Mouse (Mus musculus) frontal cortex, postnatal 14 days (tissue): Measurements from ENCODE around the gene Tmem101.
A peak's percentile ranks its signal among the peaks of the same experiment; 100 is the strongest.

Experiments used
- DNase-seq, 2 experiments: peaks; one replicate each; pipeline ENCODE4 v3.0.0; 2022; ENCODE audit warnings: low spot score in 2 of 2

Tmem101 gene

DNA sequence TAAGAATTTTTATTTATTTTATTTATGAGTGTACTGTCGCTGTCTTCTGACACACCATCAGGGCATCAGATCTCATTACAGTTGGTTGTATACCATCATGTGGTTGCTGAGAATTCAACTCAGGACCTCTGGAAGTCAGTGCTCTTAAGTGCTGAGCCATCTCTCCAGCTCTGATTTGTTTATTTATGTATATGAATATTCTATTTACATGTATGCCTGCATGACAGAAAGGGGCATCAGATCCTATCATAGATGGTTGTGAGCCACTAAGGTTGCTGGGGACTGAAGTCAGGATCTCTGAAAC is 534 bp upstream of the Tmem101 start:
- DNase-seq, result no peak

DNA sequence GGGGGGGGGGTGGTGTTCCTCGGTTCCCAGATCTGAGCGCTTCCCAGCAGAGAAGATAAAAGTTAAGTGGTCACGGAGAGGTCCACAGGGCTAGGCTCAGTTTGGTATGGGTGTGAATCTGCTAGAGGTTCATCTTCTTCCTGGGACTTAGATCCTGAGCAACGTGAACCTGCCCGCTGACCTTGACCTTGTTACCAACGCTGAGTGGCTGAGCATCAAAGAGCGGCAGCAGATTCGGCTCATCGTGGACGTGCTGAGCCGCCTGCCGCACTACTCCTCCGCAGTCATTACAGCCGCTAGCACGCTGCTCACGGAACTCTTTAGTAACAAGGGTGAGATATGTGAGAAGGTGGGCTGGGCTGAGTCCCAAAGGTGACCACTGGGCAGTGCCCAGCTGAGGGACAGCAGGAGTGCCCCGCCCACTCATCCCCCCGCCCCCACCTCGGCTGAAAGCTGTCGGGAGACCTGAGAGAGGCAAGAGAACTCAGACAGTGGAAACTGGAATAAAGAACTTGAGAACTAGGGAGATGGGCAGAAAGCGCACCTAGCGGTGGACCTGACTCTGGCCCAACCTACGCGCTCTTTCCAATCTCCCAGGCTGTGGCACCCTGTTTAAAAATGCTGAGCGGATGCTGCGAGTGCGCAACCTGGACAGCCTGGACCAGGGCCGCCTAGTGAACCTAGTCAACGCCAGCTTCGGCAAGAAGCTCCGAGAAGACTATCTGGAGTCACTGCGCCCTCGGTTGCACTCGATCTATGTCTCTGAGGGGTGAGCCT is 8.8 kb downstream of the Tmem101 start:
- no peak for DNase-seq

DNA sequence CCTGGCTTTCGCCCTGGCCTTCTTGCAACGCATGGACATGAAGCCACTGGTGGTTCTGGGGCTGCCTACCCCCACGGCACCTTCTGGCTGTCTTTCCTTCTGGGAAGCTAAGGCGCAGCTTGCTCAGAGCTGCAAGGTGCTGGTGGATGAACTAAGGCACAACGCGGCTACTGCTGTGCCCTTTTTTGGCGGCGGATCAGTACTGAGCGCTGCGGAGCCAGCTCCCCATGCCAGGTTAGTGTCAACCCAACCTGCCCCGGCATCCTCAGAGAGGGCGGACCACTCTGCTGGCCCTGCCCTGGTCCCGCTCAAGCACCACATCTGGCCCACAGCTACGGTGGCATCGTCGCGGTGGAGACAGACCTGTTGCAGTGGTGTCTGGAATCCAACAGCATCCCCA is 9.7 kb downstream of the Tmem101 start:
- no peak for DNase-seq

DNA sequence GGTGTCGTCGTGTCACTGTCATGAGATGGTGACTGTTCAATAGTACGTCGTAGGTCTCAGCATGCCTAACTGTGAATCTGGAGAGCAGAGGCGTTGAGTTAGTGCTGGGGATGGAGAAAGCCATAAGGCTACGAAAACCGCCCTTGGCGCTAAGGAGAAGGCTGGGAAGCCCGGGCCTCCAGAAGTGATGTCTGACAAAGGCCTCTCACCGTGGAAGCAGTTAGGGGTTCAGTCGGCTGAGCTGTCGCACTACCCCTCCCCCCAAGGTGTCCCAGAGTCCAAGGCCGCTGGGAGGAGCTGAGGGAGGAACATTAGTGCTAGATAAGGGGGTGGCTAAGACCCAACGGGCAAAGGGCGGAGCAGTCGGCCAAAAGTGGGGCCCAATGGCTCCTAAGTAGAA is 10.2 kb downstream of the Tmem101 start:
- no peak for DNase-seq

DNA sequence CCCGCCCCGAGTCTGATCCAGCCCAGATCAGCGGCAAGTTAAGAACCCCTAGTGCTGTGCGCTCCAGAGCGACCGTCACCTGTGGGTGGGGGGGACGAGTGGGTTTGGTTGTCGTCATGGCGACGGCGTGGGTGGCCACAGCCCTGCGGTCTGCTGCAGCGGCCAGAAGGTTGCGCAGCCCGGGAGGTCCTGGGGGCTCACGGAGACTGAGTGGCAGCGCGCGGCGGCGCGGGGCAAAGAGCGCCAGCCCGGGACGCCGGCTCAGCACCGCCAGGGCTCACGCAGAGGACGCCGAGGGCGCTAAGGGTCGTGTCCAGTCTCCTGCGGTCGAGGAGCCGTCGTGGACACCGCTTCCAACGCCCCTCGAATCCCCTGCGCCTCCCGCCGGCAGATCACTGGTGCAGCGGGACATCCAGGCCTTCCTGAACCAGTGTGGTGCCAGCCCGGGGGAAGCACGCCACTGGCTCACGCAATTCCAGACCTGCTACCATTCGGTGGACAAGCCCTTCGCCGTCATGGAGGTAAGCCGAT is 10.7 kb downstream of the Tmem101 start, which contains the start of gene Nags:
TSS of gene Nags (plus strand) at position 43 of the 531 bp plus-strand sequence.
- DNase-seq, result no peak

DNA sequence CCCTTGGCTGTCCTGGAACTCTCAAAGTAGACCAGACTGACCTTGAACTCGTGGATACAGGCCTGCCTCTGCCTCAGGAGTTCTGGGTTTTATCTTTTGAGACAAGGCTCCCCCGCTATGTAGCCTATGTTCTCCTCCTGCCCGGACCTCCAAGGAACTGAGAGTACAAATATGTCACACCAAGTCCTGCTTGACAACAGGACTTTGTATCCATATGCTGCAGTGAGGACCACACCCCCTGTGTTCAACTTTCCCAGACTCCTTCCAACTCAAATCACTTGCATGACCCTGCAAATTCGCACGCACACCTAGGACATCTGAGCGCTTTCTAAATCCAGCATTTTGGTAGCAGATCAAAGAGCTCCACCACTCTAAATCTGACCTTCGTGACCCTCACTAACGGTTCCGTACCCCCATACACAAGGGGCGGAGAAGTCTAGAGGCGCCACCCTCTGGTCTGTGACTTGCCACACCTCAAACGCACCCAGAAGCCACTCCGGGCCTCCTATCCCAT is 11.2 kb downstream of the Tmem101 start:
- no peak for DNase-seq

DNA sequence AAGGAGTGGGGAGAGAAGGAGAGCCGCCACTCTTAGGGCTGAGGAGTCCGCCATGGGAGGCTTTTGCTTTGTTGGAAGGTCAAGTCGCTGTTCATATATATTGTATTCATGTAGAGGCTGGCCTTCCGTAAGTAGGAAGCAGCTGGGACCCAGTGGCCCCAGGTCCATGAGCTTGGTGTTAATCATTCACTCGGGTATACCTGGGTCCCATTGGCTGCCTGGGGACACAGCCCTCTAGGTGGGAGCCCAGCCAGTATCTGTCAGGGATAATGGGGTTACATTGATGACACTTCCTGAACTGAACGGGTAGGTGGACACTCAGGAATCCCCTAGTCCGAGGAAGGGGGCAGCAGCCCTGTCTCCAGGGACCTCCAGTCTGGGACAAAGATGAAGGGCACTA is 13.8 kb downstream of the Tmem101 start:
- DNase-seq, result no peak

DNA sequence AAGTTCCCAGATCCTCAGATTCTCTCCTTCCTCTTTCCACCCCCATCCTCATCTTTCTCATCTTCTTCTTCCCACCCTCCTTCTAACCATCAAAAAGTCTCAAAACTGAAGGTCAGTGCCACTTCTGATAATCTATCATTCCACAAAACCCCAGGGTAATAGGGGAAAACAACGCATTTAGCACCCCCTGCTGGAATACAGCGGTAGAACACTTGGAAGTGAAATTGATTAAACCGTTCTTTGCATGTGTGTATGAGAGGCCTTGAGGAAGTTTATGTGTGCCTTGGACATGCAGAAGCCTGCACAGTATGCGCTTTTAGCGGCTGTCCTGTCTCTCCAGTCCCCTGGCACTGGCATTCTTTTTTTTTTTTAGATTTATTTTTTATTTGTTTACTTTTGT is 15.7 kb downstream of the Tmem101 start:
- DNase-seq, result peak in 1 of 2 experiments; percentile 51

DNA sequence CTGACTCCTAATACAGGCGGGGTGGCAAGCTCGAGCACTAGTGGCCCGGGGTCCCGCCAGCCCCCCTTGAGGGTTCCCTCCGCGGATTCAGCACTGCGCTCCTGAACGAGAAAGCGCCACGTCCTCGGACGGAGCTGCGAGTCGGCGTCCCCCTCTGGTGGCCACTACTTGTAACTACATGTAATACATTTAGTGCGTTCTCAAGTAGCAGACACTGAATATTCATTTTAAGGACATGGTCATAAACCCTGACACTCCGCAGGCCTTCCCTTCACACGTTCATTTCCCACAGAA is 17.8 kb downstream of the Tmem101 start:
- DNase-seq, result peak in 1 of 2 experiments; percentile 55

DNA sequence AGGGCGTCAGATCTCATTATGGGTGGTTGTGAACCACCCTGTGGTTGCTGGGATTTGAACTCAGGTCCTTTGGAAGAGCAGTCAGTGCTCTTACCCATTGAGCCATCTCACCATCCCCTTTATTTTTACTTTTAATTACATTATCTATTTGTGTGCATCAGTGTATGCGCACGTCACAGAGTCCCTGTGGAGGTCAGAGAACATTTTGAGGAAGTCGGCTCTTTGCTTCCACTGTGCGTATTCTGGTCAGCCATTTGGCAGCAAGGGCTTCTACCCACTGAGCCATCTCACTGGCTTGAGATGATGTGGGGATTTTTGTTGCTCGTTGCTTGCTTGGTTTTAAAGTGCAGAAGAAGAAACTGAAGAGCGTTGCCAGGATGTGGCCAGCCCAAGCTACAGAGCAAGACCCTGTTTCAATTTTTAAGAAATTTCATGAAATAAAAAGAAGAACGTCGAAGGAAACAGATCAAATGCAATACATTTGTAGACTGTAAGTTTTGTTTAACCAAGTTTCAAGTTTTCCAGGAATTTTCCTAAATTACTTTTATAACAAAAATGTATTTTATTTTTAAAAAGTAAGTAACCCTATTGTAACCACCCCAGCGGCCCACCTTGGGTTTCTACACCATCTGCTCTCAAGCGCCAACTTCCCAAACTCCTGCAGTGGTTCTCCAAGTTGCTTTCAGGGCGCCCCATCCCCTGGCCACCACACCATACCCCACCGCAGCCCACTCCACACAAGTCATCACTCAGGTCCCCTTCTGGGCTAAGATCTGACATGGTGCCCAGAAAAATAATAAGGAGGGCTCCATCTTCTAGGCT is 18.4 kb downstream of the Tmem101 start:
- no peak for DNase-seq

DNA sequence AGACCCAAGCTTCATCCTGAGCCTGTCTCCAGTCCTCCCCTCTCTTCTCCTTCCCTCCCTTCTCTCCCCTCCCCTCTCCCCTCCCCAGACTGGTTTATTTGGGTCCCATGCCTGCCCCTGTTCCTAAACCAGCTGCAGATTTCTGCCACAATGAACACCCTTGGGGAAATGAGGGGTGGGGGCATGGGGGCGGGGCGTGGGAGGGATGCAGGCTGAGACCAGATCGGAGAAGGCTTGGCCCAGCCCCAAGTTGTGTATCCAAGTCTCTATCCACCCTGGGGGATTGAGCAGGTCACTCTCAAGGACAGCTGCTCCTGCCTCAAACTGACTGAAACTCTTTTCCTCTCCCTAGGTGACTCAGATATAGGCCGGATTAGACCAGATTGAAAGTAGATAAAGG is 21.7 kb downstream of the Tmem101 start:
- DNase-seq, result no peak

DNA sequence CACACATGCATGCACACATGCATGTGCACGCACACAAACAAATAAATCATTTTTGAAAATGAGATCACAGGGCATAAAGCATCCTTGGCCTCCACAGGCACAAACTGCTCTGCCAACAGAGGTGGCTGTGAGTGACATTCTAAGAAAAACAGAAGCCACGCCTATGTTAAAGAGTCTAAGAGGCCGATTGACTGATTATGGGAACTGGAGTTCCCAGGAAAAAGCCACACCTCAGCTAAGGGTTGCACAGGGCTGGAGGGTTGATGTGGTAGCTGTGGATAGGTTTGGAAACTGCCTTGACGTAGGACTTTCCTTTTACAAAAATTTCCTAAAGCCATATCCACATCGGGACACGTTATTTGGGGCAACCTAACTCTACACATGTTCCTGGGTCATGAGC is 38.8 kb downstream of the Tmem101 start:
- no peak for DNase-seq

DNA sequence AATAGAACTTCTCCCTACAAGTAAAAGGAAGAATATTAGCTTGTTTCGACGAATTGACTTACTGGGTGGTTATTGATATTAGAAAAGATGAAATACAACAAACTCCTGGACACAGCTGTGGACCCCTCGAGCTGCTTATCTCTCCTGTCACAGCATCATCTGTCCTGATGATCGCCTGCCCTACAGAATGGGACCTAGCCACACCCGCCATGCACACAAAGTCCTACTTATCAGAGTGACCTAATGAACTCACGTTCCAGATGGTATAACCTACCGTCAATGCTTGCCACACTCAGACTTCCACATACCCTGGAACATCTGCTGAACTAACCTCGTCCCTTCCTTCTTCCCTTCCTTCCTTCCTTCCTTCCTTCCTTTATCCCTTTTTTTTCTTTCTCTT is 40.0 kb downstream of the Tmem101 start:
- no peak for DNase-seq

DNA sequence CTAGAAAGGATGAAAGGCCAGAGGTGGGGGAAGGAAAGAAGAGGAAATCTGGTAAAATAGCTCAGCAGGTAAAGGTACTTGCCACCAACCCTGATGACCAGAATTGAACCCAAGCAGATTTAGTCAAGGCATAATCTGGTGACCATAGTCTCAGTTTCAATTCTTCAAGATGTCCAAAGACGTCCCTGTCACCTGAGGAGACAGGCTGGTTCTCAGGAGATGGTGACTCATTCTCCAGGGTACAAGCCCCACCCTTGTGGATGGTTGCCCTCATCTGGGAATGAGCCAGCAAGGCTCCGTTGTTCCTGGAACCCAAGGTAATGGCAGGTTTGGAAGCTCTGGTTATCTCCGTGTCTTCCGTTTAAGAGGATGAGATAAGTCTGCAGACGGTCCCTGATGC is 44.6 kb downstream of the Tmem101 start:
- DNase-seq, result no peak

DNA sequence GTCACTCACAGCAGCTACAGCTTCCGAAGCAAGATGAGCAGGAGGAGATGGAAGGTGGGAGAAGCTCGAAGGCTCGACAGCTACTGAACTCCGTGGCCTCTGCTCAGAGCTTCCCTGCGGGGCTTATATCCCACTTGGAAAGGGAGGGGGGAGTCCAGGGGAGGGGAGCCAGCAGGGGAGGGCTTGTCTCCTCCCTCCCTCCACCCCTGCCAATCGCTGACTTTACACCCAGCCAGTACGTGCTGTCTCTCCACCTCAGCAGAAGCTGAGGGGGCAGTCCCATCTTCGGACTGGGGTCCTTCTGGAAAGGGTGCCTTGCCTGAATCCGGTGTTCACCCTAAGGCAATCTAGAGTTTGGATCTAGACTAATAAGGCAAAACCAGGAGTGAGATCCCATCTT is 48.5 kb downstream of the Tmem101 start, which contains the start of gene Pyy:
TSS of gene Pyy (minus strand) at position 101 of the 400 bp plus-strand sequence.
- no peak for DNase-seq

DNA sequence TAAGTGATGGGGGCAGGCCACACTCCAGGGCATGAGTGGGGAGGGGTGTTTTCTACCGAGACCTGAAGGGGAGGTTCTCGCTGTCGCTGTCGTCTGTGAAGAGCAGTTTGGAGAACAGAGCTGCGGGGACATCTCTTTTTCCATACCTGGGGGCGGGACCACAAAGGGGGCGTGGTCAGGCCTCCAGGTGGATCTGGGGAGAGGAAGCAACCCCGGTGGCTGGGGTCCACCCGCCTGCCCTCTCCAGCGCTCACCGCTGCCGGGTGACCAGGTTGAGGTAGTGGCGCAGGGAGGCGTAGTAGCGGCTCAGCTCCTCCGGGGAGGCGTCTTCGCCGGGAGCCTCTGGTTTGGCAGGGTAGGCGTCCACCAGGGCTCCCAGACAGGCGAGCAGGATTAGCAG is 49.3 kb downstream of the Tmem101 start:
- no peak for DNase-seq
